Mouse (Mus musculus): ENCODE data around the gene Egln1. TPM values are rescaled to one million over a fixed set of nuclear protein-coding genes. Genes with fewer than 3 reads are reported as not detected.

The Egln1 gene
- polyA plus RNA-seq, 1 experiment from 2014 or later = 17.8 TPM

DNA sequence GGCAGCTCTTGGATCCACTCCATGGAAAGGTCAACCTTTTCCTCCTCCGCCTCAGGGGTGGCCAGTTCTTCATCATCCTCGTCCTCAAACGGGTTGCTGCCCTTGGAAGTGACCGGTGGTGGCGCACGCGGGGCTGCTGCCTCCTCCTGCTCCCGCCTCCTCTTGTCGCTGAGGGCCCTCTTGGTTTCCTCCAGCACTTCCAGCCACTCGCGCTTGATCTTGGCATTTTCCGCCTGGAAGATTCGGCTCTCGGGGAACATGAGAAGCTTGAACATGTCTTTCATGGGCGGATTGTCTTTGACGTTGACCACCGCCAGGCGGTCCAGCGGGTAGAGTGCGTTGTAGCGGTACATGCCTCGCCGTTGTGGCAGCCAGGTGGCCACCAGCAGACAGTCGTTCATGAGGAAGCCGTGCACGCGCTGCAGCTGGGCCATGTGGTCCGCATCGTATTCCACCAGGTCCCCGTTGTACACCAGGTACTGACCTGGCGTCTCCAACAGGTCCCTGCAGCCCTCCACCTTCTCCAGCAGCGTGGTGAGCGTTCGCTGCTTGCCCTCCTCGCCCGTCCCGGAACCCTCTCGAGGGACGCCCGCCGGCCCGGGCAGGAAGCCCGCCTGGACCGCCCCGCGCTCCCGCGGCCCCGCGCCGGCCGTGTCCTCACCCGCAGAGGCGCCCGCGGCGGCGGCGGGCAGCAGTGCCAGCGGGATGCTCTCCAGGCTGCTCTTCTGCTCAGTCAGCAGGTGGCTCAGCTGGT lies 52.3 kb downstream of the Egln1 start:
- WGBS = 1% methylated on average over 59 of the region's 60 CpGs
- peak overlapping the region; percentile 86 for H3K9ac ChIP-seq (replicated peaks)

DNA sequence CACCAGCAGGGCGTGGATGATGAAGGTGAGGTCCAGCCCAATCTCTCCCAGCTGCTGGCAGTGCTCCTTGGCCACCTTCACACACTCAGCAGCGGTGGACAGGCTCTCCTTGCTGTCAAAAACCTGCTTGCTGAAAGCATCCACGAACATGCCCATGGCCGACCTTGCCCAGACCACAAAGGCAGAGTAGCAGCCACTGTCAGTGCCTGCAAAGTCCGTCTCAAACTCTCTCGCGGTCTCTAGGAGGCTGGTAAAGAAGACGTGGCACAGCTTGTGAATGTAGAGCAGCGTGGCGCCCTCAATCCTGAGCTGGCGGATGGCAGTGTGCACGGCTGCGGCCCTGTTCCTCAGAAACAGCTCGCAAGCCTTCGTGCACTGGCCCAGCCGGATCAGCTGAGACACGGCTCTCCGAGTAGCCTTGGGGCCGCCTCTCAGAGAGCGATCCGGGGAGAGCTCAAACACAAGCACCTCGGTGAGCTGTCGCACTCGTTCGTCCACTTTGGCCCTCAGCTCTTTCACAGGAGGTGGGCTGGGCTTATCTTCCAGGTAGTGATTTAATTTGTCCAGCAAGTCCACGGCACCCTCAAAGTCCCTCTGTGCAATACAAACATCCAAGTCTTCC lies 53.0 kb downstream of the Egln1 start:
- Histone ChIP-seq H3K27me3 (no peaks in the 10 kb centered on the region), H3K36me3 (peaks cover 40% of the 10 kb centered on the region), H3K4me1 (peaks cover 31% of the 10 kb centered on the region), H3K4me3 (peak overlapping the region; percentile 98), H3K9ac (replicated peaks) (peak overlapping the region; percentile 86), H3K4me2 (replicated peaks) (peak overlapping the region; percentile 98), H3K27ac (replicated peaks) (peak overlapping the region; percentile 86; the same call in 1 of the 2 replicates), H3K9me3 (no peaks in the 10 kb centered on the region)
- no peak for ATAC-seq (ENCODE audit: low FRiP score, low read depth)
- 86% methylated on average over 26 of the region's 26 CpGs for WGBS

More for the DNA sequence above, 52.3 kb downstream of the Egln1 start:
- Histone ChIP-seq H3K4me2 (replicated peaks) (peak overlapping the region; percentile 98), H3K4me1 (peaks cover 31% of the 10 kb centered on the region), H3K4me3 (peak overlapping the region; percentile 98), H3K9me3 (no peaks in the 10 kb centered on the region), H3K27ac (replicated peaks) (peak overlapping the region; percentile 86), H3K27me3 (no peaks in the 10 kb centered on the region), H3K36me3 (peaks cover 44% of the 10 kb centered on the region)
- peak; percentile 55; the same call in 1 of the 2 replicates for ATAC-seq (ENCODE audit: low FRiP score, low read depth)

DNA sequence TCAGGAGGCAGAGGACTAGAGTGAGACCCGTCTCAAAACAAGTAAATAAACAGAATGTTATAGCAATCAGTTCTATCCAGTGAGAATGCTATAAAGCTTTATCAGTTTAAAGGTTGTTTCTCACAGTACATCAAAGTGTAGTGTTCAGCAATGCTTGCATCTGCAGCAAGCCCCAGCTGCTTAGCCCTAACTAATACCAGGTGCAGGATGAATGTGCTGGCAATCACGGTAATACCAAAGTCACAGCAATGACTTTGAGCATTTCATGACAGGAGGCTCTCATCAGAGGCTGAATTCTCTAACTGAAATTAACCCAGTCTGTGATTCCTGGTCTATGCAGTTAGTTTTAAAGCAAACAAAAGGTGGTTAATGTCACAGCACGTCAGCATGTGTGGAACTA lies 56.5 kb downstream of the Egln1 start:
- Histone ChIP-seq H3K9ac (replicated peaks) (no peak overlapping the region), H3K9me3 (peaks cover 4% of the 10 kb centered on the region; the same call in 1 of the 2 replicates), H3K4me3 (no peak overlapping the region), H3K27ac (replicated peaks) (no peak overlapping the region), H3K4me1 (peaks cover 23% of the 10 kb centered on the region), H3K36me3 (peaks cover 55% of the 10 kb centered on the region), H3K4me2 (replicated peaks) (no peak overlapping the region), H3K27me3 (no peaks in the 10 kb centered on the region)
- no peak for ATAC-seq (ENCODE audit: low FRiP score, low read depth)
- 81% methylated on average over 3 of the region's 3 CpGs for WGBS

DNA sequence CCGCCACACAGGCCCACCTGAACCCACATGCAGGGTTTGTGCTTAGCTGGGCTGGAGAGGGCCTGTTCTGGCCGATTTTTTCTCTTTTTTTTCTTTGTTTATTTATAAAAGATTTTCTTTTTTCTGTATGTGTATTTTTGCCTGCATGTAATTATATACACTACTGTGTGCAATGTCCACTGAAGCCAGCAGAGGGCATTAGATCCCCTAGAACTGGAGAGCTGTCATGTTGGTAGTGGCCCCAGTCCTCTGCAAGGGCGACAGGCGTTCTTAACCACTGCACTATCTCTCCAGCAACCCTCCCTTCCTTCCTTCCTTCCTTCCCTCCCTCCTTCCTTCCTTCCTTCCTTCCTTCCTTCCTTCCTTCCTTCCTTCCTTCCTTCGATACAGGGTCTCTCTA lies 60.7 kb downstream of the Egln1 start:
- WGBS = 96% methylated on average over 5 of the region's 5 CpGs
- Histone ChIP-seq H3K27ac (replicated peaks) (no peak overlapping the region), H3K4me3 (no peak overlapping the region), H3K4me2 (replicated peaks) (no peak overlapping the region), H3K9ac (replicated peaks) (no peak overlapping the region), H3K27me3 (no peaks in the 10 kb centered on the region), H3K4me1 (no peaks in the 10 kb centered on the region; the same call in 1 of the 2 replicates), H3K9me3 (peaks cover 5% of the 10 kb centered on the region; the same call in 1 of the 2 replicates), H3K36me3 (peaks cover 76% of the 10 kb centered on the region)
- ATAC-seq (ENCODE audit: low FRiP score, low read depth) = no peak

DNA sequence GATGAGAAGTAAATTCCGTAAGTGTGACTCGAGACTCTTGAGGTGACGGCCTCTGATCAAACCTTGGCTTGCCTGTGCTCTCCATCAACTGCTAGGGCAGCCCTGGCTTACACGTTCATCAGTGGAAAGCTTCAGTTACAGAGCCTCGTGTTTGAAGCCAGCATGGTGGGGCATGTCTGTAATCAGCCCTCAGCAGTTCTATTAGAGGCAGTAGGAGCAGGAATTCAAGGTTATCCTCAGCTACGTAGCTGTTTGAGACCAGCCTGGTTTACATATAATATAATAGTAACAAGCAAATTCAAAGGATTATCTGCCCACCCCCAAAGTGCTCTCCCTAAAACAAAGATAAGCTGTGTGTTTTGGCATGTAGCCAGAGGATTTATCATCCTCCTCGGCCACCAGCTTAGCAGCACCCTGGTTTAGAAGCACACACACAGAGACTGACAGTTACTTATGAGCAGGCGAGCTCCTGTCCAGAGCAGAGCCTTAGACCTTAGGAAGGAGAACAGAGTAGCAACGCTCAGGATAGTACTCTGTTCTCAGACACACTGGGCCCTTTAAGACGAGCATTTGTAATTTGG lies 70.1 kb downstream of the Egln1 start:
- no peak overlapping the region for H3K9ac ChIP-seq (replicated peaks)
- WGBS = 90% methylated on average over 10 of the region's 10 CpGs
- H3K4me2 ChIP-seq (replicated peaks) = no peak overlapping the region
- peaks cover 99% of the 10 kb centered on the region for H3K36me3 ChIP-seq
- H3K27me3 ChIP-seq = no peaks in the 10 kb centered on the region
- no peak for ATAC-seq (ENCODE audit: low FRiP score, low read depth)
- no peak overlapping the region for H3K4me3 ChIP-seq
- H3K9me3 ChIP-seq = no peaks in the 10 kb centered on the region
- H3K27ac ChIP-seq (replicated peaks) = no peak overlapping the region
- no peaks in the 10 kb centered on the region for H3K4me1 ChIP-seq

DNA sequence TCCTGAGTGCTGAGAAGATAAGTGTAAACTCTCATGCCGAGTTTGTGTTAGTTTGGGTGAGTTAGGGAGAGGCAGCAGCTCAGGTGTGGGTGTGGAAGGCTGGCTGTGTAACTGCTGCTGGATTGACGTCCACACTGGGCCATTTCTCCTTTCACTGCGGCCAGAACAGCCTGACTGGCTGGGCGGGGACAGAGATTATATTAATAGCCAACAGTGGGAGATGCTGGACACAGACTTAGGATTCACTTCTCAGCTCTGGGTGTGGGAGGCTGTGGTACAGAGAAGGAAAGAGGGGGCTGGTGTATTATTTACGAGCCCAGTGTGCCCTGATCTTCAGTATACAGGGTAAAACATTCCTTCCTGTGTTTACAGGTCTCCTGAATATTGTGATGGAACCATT lies 71.0 kb downstream of the Egln1 start:
- ATAC-seq (ENCODE audit: low FRiP score, low read depth) = no peak
- H3K4me2 ChIP-seq (replicated peaks) = no peak overlapping the region
- no peaks in the 10 kb centered on the region for H3K4me1 ChIP-seq
- no peak overlapping the region for H3K27ac ChIP-seq (replicated peaks)
- H3K9ac ChIP-seq (replicated peaks) = no peak overlapping the region
- H3K36me3 ChIP-seq = peaks cover 99% of the 10 kb centered on the region
- no peak overlapping the region for H3K4me3 ChIP-seq
- H3K27me3 ChIP-seq = no peaks in the 10 kb centered on the region
- WGBS = 87% methylated on average over 5 of the region's 5 CpGs
- H3K9me3 ChIP-seq = no peaks in the 10 kb centered on the region

DNA sequence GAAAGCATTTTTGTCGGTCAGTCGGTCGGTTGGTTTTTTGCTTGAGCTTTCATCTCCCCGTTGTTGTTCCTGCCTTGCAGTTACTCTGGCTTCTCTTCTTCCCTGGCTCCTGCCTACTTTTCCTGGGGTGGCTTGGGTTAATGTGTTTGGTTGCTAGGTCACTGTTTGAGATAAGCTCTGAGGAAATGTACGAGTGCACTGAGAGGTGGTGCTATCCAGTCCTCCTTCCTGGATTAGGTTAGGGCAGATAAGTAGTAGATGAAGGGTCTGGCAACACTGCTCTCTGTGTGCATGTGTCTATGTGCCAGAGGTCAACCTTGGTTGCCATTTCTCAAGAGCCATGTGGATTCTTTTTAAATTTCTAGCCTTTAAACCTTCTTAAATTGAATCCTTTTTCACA lies 76.4 kb downstream of the Egln1 start:
- H3K36me3 ChIP-seq = peaks cover 72% of the 10 kb centered on the region
- H3K4me1 ChIP-seq = no peaks in the 10 kb centered on the region
- no peak for ATAC-seq (ENCODE audit: low FRiP score, low read depth)
- no peak overlapping the region for H3K27ac ChIP-seq (replicated peaks)
- no peaks in the 10 kb centered on the region for H3K9me3 ChIP-seq
- H3K27me3 ChIP-seq = no peaks in the 10 kb centered on the region
- H3K9ac ChIP-seq (replicated peaks) = no peak overlapping the region
- 91% methylated on average over 5 of the region's 5 CpGs for WGBS
- no peak overlapping the region for H3K4me3 ChIP-seq
- no peak overlapping the region for H3K4me2 ChIP-seq (replicated peaks)

DNA sequence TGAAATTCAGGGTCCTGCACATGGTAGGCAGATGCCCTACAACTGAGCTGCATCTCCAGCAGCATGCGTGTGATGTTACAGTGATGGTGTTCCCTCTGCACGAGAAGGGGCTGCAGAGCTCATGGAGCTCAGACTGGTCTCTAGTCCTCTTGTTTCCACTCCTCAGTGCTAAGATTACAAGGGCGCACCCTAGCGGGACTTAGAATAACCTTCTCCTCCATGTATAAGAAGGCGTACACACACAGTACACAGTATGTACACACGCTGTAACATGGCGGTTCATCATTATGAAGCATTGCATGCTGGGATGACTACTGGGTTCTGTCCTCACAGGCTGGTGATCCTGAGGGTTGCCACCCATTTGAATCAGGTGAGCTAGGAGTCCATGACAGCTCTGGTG lies 77.0 kb downstream of the Egln1 start:
- Histone ChIP-seq H3K36me3 (peaks cover 69% of the 10 kb centered on the region), H3K4me1 (no peaks in the 10 kb centered on the region), H3K27me3 (no peaks in the 10 kb centered on the region), H3K27ac (replicated peaks) (no peak overlapping the region), H3K9me3 (no peaks in the 10 kb centered on the region), H3K4me3 (no peak overlapping the region), H3K9ac (replicated peaks) (no peak overlapping the region), H3K4me2 (replicated peaks) (no peak overlapping the region)
- no peak for ATAC-seq (ENCODE audit: low FRiP score, low read depth)
- 95% methylated on average over 7 of the region's 7 CpGs for WGBS

DNA sequence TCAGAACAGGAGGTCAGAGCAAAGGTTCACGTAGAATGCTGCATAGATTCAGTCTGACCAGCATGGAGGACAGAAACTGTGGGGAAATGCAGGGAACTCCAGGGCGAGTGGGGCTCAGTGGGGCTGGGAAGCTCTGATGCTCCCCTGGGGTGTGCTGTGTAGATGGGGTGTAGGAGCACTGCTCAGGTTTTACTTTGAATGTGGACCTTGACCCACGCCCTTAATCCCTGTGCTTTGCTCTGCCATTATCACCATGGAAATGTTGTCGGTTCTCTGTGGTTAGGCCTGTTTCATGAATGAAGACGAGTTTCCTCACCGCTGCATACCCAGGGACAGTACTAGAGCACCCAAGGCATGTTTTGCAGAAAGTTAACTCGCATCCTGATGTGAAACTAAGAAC lies 77.7 kb downstream of the Egln1 start:
- H3K9ac ChIP-seq (replicated peaks) = no peak overlapping the region
- H3K27me3 ChIP-seq = no peaks in the 10 kb centered on the region
- no peaks in the 10 kb centered on the region for H3K4me1 ChIP-seq
- peaks cover 63% of the 10 kb centered on the region for H3K36me3 ChIP-seq
- 92% methylated on average over 7 of the region's 7 CpGs for WGBS
- ATAC-seq (ENCODE audit: low FRiP score, low read depth) = no peak
- H3K4me2 ChIP-seq (replicated peaks) = no peak overlapping the region
- H3K4me3 ChIP-seq = no peak overlapping the region
- no peaks in the 10 kb centered on the region for H3K9me3 ChIP-seq
- no peak overlapping the region for H3K27ac ChIP-seq (replicated peaks)

DNA sequence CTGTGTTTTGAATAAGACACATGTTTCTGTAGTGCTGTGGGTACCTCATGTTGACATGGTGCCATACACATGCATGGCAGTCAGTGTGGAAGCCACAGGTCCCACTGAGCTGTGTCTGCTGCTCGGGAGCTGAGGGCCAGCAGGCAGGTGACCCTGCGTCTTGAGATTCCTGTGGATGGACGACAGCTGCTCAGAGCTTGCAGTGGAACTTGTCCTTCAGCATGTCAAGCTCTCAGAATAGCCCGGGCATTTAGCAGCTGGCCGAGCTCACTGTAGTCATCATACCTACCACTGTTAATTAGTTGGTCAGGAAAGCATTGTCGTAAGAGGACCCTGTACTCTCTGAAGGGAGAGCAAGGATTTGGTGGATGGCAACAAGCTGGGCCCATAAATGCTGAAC lies 79.4 kb downstream of the Egln1 start:
- no peak overlapping the region for H3K4me3 ChIP-seq
- no peaks in the 10 kb centered on the region for H3K9me3 ChIP-seq
- no peak for ATAC-seq (ENCODE audit: low FRiP score, low read depth)
- WGBS = 92% methylated on average over 6 of the region's 6 CpGs
- no peaks in the 10 kb centered on the region for H3K27me3 ChIP-seq
- no peaks in the 10 kb centered on the region for H3K4me1 ChIP-seq
- no peak overlapping the region for H3K27ac ChIP-seq (replicated peaks)
- peaks cover 45% of the 10 kb centered on the region for H3K36me3 ChIP-seq
- H3K4me2 ChIP-seq (replicated peaks) = no peak overlapping the region
- H3K9ac ChIP-seq (replicated peaks) = no peak overlapping the region

DNA sequence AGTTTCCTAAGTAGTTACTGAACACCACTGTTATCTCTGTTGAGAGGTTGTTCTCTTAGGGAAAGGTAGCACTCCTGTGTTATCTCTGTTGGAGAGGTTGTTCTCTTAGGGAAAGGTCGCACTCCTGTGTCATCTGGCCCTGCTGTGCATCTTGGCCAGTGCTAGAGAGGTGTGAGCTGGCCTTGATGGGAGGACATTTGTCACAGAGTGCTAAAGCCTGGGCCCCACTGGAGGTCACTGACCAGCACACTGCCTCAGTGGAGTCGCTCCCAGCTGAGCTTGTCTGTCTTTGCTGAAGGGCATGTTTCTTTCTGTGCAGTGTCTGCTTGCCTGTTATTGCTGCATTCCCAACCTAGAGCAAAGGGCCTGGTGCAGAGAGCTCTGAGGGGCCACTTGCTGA lies 82.0 kb downstream of the Egln1 start:
- H3K4me3 ChIP-seq = no peak overlapping the region
- no peak overlapping the region for H3K9ac ChIP-seq (replicated peaks)
- peaks cover 20% of the 10 kb centered on the region for H3K36me3 ChIP-seq
- no peaks in the 10 kb centered on the region for H3K9me3 ChIP-seq
- no peak overlapping the region for H3K4me2 ChIP-seq (replicated peaks)
- peaks cover 9% of the 10 kb centered on the region for H3K4me1 ChIP-seq
- H3K27me3 ChIP-seq = no peaks in the 10 kb centered on the region
- no peak for ATAC-seq (ENCODE audit: low FRiP score, low read depth)
- H3K27ac ChIP-seq (replicated peaks) = no peak overlapping the region
- 90% methylated on average over 2 of the region's 2 CpGs for WGBS

DNA sequence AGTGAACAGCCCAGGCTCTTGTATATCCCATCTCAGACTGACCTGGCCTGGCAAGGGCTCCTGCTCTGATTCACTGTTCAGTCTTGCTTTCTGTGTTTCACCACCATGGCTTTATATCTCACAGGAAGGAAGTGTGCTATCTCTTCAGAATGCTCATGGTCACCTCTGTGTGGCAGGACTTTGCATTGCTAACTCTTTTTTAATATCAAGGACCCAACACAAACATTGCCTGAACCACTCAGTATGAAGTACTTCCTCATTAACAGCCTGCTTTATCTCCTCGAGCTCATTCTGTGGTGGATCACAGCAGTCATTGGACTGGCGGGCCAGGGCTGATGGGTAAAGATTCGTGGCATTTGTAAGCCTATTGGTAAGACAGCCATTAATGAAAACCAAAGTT lies 82.5 kb downstream of the Egln1 start:
- Histone ChIP-seq H3K36me3 (peaks cover 15% of the 10 kb centered on the region), H3K27ac (replicated peaks) (no peak overlapping the region), H3K4me3 (no peak overlapping the region), H3K4me2 (replicated peaks) (no peak overlapping the region), H3K9me3 (no peaks in the 10 kb centered on the region), H3K27me3 (no peaks in the 10 kb centered on the region), H3K4me1 (peaks cover 13% of the 10 kb centered on the region), H3K9ac (replicated peaks) (no peak overlapping the region)
- 84% methylated on average over 3 of the region's 3 CpGs for WGBS
- ATAC-seq (ENCODE audit: low FRiP score, low read depth) = no peak
